Mouse (Mus musculus) gastrocnemius, adult 2 months (tissue): ENCODE measurements around the gene Tnc. TPM values are rescaled to one million over a fixed set of nuclear protein-coding genes. Genes with fewer than 3 reads are reported as not detected.
A peak's percentile ranks its signal among the peaks of the same experiment; 100 is the strongest.

Source experiments
- DNase-seq: peaks from one replicate; pipeline ENCODE4 v3.0.0; 2022
- H3K27ac ChIP-seq: fragments of 200-600 bp; 2 replicates; pipeline ENCODE4 v1.8.1; 2022; ENCODE audit warnings: mild to moderate bottlenecking
- H3K4me3 ChIP-seq: fragments of 200-600 bp; 2 replicates; pipeline ENCODE4 v1.8.1; 2022; ENCODE audit warnings: mild to moderate bottlenecking, moderate library complexity
- CTCF ChIP-seq: fragments of 200-600 bp; IDR thresholded peaks from 2 replicates; pipeline ENCODE4 v1.8.1; 2022; ENCODE audit warnings: antibody characterized with exemption, mild to moderate bottlenecking, moderate library complexity
- intact Hi-C: fragments of 180-260 bp; cut with DNase I; formaldehyde crosslinking; loops from one replicate; pipeline ENCODE4 v1.15.1; 2025
- long read RNA-seq, 2 experiments: library from polyadenylated mRNA; stranded (forward); transcript quantifications; one replicate each; pipeline ENCODE4 v2.0.0; 2021
- total RNA-seq, 2 experiments: library from RNA; stranded (reverse); gene quantifications; 2 replicates each; pipeline ENCODE4 v1.2.3; 2021

The Tnc gene
- total RNA-seq, result 10 to 100 TPM in 1 of 2 experiments, 1 to 10 TPM in 1; 1.7 to 10.0 TPM
- long read RNA-seq, experiment 1, partial matches to known transcripts, result 3 of 40 reads
- long read RNA-seq, experiment 1, other reads (novel, unspliced or antisense), result 37 of 40 reads
- long read RNA-seq, experiment 2, partial matches to known transcripts, result 2 of 5 reads
- long read RNA-seq, experiment 2, other reads (novel, unspliced or antisense), result 3 of 5 reads

DNA sequence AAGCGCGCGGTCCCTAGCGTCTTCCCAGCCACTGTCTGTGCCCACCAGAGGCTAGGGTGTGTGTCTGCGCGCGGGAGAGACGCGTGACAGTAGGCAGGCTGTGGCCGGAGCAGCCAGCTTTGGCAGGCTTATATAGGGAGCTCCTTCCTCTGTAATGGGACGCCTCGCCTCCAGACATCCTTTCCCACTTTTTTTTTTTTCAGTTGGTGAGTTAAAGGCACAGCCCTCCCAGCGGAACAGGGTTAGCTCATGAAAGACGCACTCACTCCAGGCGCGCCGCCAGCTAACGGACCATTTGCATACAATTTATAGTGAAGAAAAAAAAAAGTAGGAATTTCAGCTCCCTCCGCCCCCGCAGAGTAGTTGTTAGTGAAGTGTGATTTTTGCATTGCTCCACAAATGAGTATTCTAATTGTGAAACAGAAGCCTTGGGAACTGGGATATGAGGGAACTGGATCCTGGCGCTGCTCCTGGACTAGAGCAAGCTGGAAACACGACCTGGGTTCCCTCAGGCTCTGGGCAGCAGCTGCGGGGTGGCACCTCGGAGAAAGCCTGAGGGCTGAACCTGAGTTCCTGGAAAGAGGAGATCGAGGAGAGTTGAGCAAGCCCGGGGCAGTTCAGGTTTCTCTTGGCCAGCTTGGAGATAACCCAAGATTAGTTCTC is at the start of gene Tnc:
Tnc (minus strand) TSS at position 185 of the 663 bp plus-strand sequence.
- Histone ChIP-seq H3K4me3 (peak within 1 kb of the TSS; percentile 59), H3K27ac (peak within 1 kb of the TSS; percentile 48)
- TF ChIP-seq CTCF, result no peak
- intact Hi-C loops, result loop anchor here (10.0 kb wide), 1 partner anchor 88 kb away; no protein-coding TSS in a partner anchor
- DNase-seq, result peak; percentile 89

DNA sequence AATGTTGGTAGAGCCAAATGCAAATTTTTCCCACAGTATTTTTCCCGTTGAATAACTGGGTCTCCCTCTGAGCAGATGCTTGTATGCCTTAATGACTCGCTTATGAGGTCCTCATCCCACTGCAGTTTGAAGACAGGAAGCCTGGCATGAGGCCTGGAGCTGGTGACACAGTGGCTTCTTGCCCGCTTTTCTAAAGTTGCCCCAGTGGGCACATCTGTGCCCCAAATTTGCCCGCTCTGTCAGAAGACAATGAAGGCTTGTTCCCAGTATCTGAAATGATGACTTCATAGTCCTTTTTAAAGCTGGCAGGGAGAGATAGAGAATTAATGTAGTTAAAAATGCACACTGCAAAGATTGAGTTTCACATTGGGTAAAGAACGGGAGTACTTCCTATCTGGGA is 47.4 kb upstream of the Tnc start:
- H3K4me3 ChIP-seq, result no peak overlapping the region
- H3K27ac ChIP-seq, result no peak overlapping the region
- TF ChIP-seq CTCF, result no peak
- intact Hi-C loops, result no loop called here
- no peak for DNase-seq

DNA sequence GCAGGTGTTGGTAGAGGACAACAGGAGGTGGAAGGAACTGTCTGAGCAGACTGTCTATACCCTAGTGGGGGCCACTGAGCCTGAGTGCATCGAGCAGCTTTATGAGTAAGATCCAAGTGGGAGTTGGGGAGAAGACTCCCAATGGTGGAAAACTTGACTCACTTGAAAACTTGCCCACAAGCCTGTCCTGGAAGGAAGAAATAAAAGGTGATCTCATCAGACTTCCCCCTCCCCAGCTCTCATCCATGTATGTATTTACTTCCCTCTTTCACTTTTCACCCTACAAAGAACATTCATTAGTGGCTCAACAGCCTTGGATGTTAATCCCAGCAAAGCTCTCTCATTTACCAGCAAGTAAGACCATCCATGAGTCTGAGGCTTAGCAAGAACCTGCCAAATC is 46.0 kb upstream of the Tnc start:
- no peak for DNase-seq
- Histone ChIP-seq H3K27ac (no peak overlapping the region), H3K4me3 (no peak overlapping the region)
- intact Hi-C loops, result no loop called here
- no peak for TF ChIP-seq CTCF

DNA sequence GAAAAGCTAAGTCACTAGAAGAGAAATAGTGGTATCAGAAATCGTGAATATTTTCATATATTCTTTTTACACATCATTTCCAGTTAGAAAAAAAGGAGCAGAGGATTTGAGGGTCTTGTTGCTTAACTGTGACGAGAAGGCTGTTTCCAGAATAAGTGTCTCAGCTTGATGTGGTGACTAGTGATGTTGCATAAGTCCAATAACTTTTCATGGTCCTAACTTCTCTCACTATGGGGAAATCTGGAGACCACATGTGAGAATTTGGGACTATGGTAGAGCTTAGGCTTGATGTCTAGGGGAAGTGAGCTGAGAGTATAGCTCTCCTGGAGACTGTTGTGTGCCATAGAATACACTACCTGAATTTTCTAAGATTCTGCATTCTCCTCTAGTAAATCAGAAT is 42.6 kb upstream of the Tnc start:
- no peak for DNase-seq
- no peak overlapping the region for H3K27ac ChIP-seq
- H3K4me3 ChIP-seq, result no peak overlapping the region
- intact Hi-C loops, result no loop called here
- TF ChIP-seq CTCF, result no peak

DNA sequence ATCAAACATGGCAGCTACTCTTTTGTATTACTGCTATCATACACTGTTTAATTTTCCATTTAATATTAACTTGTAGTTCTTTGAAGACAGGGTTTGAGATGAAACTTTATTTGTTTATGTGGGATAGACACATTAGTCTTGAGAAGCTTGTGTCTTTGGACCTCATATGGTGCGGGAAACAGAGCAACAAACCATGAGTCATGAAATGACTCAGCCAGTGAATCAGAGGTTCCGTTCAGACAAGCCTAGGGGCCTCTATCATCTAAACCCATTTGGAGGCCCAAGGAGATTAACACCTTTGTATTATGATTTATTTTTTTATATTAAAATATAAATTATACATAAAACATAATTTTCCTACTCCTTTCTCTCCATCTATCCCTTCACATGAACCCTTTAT is 40.9 kb upstream of the Tnc start:
- H3K27ac ChIP-seq, result no peak overlapping the region
- no peak for DNase-seq
- no peak for TF ChIP-seq CTCF
- intact Hi-C loops, result no loop called here
- H3K4me3 ChIP-seq, result no peak overlapping the region

DNA sequence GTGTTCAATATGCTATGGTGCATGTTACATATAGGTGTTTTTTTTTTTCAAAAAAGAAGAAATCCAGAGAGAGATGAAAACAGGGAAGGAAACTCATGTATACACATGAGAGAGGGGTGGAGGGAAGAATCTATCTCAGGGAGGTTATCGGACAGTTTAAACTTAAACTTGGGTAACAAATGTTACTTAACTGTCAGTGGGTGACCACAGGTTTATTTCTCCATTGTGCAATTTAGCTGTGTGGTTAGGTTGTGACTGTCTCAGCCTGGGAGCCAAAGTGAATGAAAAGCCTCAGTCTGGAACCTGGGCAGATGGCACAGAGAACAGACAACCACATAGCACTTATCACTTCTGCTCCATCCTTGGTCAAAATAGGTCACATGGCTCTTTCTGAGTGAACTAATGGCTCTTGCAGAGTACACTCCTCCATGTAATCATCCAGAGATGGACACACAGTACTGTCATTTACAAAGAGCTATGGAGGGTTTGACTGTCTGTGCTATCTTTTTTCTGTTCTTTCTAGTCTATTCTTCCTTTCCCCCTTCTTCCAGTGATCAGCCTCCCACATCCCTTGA is 39.3 kb upstream of the Tnc start:
- TF ChIP-seq CTCF, result no peak
- DNase-seq, result no peak
- Histone ChIP-seq H3K27ac (no peak overlapping the region), H3K4me3 (no peak overlapping the region)
- intact Hi-C loops, result no loop called here

DNA sequence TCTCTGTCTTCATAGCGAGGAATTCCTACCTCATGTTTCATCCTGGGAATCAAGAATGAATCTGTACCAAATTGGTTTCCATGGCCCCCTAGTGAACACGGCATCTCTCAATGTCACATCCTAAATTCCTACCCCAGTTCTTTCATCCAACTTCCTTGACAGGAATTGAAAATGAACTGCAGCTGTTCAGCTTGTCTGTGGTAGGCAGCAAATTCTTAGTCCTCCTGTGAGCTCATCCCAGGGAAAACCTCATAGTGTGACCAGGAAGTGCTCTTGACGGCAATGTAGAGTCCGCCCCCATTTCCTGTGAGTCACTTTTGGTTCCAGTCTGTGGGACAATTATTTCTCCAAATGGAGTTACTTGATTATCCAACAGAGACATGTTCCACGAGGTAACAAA is 37.0 kb upstream of the Tnc start:
- intact Hi-C loops, result no loop called here
- Histone ChIP-seq H3K27ac (no peak overlapping the region), H3K4me3 (no peak overlapping the region)
- no peak for TF ChIP-seq CTCF
- DNase-seq, result no peak

DNA sequence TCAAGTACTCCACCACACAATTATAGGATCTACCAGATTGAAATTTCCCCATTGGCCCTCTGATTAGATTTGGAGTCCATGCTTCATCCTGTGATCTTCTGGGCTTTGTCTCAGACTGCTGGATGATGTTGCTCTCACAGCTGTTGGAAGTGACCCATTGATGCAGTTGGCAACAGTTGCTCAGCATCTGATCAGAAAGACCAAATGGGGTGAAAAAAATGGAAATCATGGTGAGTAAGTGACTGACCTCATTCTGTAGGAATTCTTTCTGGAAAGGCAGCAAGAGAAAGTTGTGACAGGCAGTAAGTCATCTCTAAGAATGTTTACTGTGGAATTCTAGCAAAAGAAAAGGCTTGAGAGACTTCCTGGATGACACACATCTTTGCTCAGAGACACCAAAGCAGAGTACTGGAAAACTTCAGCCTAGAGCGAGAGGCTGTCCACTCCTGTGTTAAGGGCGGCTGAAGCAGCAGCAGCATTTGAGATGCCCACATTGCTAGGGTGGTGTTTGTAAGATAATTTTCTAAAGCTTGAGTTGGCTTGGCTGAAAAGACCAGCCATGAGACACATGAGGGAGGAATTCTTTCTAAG is 31.3 kb upstream of the Tnc start:
- peak; percentile 59 for DNase-seq
- no peak for TF ChIP-seq CTCF
- H3K4me3 ChIP-seq, result no peak overlapping the region
- H3K27ac ChIP-seq, result no peak overlapping the region
- intact Hi-C loops, result no loop called here

DNA sequence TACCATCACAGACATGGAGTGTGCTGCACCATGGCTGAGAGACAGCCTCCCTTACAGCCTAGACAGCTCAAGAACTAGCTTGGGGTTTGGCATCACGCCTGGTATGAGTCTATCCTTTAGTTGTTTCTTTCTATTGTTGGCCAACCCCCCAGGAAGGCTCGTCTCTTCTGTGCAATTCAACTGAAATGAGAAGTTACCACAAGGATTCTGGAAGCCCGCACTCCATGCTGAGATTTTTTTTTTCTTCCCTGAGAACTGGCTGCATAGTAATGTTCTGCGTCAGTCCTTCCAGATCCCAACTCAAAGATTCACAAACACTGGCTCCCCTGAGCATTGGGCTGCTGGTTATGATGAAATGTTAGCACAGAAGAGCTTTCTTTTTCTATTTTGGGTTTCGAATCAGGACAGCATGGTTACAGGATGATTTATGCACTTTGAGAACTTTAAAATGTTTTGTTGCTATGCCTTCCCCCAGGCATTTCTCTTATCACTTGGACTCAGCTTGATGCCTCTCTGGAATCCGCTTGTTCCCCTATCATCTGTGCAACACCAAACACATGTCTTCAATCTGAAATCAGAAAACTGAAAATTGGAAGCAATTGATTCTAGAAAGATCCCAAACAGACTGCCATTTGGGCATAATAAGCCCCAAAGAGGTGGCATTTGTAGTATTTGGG is 29.7 kb upstream of the Tnc start:
- TF ChIP-seq CTCF, result no peak
- intact Hi-C loops, result no loop called here

DNA sequence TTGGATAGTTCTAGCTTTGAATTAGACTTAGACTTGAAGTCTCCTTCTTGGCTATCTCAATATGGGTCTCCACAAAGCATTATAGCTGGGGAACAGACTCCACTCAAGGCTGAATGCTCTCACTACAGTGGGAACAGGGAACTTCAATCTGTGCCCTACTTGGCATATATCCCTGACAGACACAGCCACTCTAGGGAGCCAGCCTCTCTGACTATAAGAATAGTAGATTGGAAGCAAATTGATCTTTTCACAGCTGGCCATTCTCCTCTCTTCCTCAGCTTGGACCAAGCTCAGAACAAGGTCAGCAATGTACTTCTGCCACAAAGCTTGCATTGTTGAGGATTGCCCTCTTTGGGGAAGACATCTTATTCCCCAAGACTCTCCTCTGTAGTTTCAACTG is 27.9 kb upstream of the Tnc start:
- intact Hi-C loops, result no loop called here
- no peak for DNase-seq
- Histone ChIP-seq H3K27ac (no peak overlapping the region), H3K4me3 (no peak overlapping the region)
- no peak for TF ChIP-seq CTCF

More for the DNA sequence above, 29.7 kb upstream of the Tnc start:
- H3K27ac ChIP-seq, result no peak overlapping the region
- peak; percentile 59 for DNase-seq
- no peak overlapping the region for H3K4me3 ChIP-seq

DNA sequence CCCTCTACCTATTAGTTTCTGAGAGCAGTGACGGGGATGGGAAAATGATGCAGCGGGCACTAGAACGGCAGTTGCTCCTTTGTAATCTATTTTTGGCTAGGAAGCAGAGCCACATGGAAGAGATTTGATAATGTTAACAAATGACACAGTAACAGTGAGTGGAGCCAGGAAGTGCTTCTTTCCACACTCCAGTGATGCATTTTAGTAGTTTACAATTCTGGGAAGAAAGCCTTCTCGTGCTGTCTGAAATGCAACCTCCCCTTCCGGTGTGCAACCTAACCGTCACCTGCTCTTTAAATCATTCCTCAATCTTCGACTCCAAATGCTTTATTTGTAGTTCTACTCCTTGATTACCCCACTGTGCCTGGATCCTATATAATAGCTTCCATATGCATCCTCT is 20.6 kb upstream of the Tnc start:
- H3K4me3 ChIP-seq, result no peak overlapping the region
- no peak for TF ChIP-seq CTCF
- H3K27ac ChIP-seq, result no peak overlapping the region
- intact Hi-C loops, result no loop called here
- DNase-seq, result no peak

DNA sequence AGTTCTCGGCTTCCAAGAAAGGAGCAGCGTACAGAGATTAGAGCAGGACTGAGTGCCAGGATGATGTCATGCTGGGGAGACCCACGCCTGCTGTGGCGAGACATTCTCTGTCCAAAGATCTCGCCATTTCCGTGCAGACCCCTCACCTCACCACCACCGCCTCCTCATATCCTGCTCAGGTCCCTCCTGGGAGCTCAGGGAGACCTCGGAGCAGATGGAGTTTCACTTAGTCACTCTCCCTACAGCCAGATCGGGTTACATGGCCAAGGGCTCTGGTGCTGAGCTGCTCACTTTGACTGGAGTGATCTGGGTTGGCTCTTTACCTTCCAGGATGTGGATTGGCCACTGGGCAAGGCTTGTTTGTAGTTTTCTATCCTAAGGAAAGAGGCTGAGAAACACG is 18.5 kb upstream of the Tnc start:
- DNase-seq, result peak; percentile 48
- TF ChIP-seq CTCF, result no peak
- peak overlapping the region; percentile 61 for H3K4me3 ChIP-seq
- intact Hi-C loops, result no loop called here
- no peak overlapping the region for H3K27ac ChIP-seq

DNA sequence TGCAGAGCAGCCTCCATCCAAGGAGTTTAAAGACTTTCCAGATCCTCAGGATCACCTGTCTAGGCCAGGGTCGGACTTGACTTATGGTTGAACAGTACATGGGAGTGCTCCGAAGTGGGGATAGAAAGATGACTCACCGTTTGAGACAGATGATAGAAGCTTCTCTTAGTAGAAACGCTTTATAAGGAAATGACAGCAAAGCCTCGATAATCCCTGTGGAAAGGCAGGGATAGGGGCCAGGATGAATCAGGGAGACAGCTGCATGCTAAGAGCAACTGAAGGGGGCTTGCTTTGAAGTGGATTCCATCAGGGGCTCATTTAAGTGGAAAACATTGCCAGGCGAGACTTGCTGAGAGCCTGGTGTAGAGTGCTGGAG is 12.0 kb upstream of the Tnc start:
- no peak for TF ChIP-seq CTCF
- no peak for DNase-seq
- no peak overlapping the region for H3K4me3 ChIP-seq
- no peak overlapping the region for H3K27ac ChIP-seq
- intact Hi-C loops, result no loop called here
